Mouse (Mus musculus) heart, embryonic 14.5 days (tissue): Measurements from ENCODE around the gene Ociad2. TPM values are rescaled to one million over a fixed set of nuclear protein-coding genes. Genes with fewer than 3 reads are reported as not detected.

Experiments used
- ATAC-seq: fragments of 200-750 bp; cut with Nextera tagmentation; 2 replicates; pipeline ENCODE4 v1.8.0; 2017; ENCODE audit warnings: low read depth, moderate TSS enrichment; ENCODE audit not compliant: insufficient number of reproducible peaks, insufficient read depth, low FRiP score
- H3K27ac ChIP-seq, 2 experiments: fragments of 200-500 bp in 1 of 2; fragments of 300-500 bp in 1 of 2; sonication (generic) in 1 of 2; replicated peaks in 1 of 2; 2 replicates each; pipeline ENCODE4 v1.5.1; 2012 to 2014; ENCODE audit warnings: low read depth in 2 of 2, low read length in 2 of 2, control low read depth in 1 of 2, mild to moderate bottlenecking in 1 of 2, mixed read lengths in 1 of 2; ENCODE audit not compliant: control insufficient read depth in 1 of 2, insufficient read depth in 1 of 2
- H3K27me3 ChIP-seq: fragments of 300-500 bp; sonication (generic); 2 replicates; pipeline ENCODE4 v1.6.1; 2014; ENCODE audit warnings: mild to moderate bottlenecking, low read length, control low read depth; ENCODE audit not compliant: control insufficient read depth, insufficient read depth
- H3K36me3 ChIP-seq: fragments of 300-500 bp; sonication (generic); 2 replicates; pipeline ENCODE4 v1.6.1; 2014; ENCODE audit warnings: mild to moderate bottlenecking, control low read depth, low read length, mixed read lengths; ENCODE audit not compliant: control insufficient read depth, insufficient read depth
- H3K4me1 ChIP-seq, 2 experiments: fragments of 200-500 bp in 1 of 2; fragments of 300-500 bp in 1 of 2; sonication (generic) in 1 of 2; 2 replicates each; pipeline ENCODE4 v1.6.1; 2012 to 2014; ENCODE audit warnings: low read length in 2 of 2, control low read depth in 1 of 2, mixed read lengths in 1 of 2; ENCODE audit not compliant: control insufficient read depth in 2 of 2, insufficient read depth in 2 of 2
- H3K4me2 ChIP-seq: fragments of 300-500 bp; sonication (generic); 2 replicates; pipeline ENCODE4 v1.6.1; 2014; ENCODE audit warnings: mild to moderate bottlenecking, low read length
- H3K4me3 ChIP-seq, 2 experiments: fragments of 200-500 bp in 1 of 2; fragments of 300-500 bp in 1 of 2; sonication (generic) in 1 of 2; 2 replicates each; pipeline ENCODE4 v1.5.1; 2012 to 2014; ENCODE audit warnings: low read length in 2 of 2, mild to moderate bottlenecking in 2 of 2, control low read depth in 1 of 2, low read depth in 1 of 2, moderate library complexity in 1 of 2; ENCODE audit not compliant: control insufficient read depth in 1 of 2, insufficient read depth in 1 of 2
- H3K9ac ChIP-seq: fragments of 300-500 bp; sonication (generic); 2 replicates; pipeline ENCODE4 v1.6.1; 2014; ENCODE audit warnings: mild to moderate bottlenecking, low read length
- H3K9me3 ChIP-seq: fragments of 300-500 bp; sonication (generic); 2 replicates; pipeline ENCODE4 v1.6.1; 2016; ENCODE audit warnings: low read length, control low read depth; ENCODE audit not compliant: control insufficient read depth
- WGBS: fragments of 180-500 bp; shearing (Covaris S2); extraction: QIAGEN DNeasy Blood & Tissue Kit; methylation state at CpG from one replicate; pipeline ENCODE4 v1.1.7; 2014; 5-methylcytosine and 5-hydroxymethylcytosine counted together
- polyA plus RNA-seq: library from polyadenylated mRNA; unstranded; fragments of >200 nt; fragmentation: Nextera tagmentation; extraction: Ambion mirVana; gene quantifications from 2 replicates; pipeline ENCODE4 v1.2.1, GENCODE M21; 2014

The Ociad2 gene
- polyA plus RNA-seq, 1 experiment from 2014 or later: 22.2 TPM

GRCm38 (mm10) chr5:73364107-73364864, 23.5 kb upstream of the Ociad2 start:
- ATAC-seq: no peak
- H3K9me3 ChIP-seq: no peaks in the 10 kb centered on the region
- no peak overlapping the region for H3K9ac ChIP-seq
- no peak overlapping the region for H3K4me2 ChIP-seq
- no peak overlapping the region for H3K27ac ChIP-seq
- H3K4me3 ChIP-seq: no peak overlapping the region
- H3K4me1 ChIP-seq: peaks cover 7 to 9% of the 10 kb centered on the region in 2 experiments
- H3K27me3 ChIP-seq: no peaks in the 10 kb centered on the region
- WGBS: 84% methylated on average over 2 of the region's 2 CpGs
- H3K36me3 ChIP-seq: no peaks in the 10 kb centered on the region

- Histone ChIP-seq H3K4me3 (no peak overlapping the region), H3K36me3 (no peaks in the 10 kb centered on the region), H3K27me3 (no peaks in the 10 kb centered on the region), H3K4me2 (no peak overlapping the region), H3K9me3 (no peaks in the 10 kb centered on the region), H3K9ac (no peak overlapping the region), H3K4me1 (peaks cover 10 to 14% of the 10 kb centered on the region in 2 experiments), H3K27ac (no peak overlapping the region)
- WGBS: 78% methylated on average over 5 of the region's 5 CpGs
- ATAC-seq: no peak
Observed at GRCm38 (mm10) chr5:73362791-73363190, 22.0 kb upstream of the Ociad2 start.

- WGBS: 88% methylated on average over 7 of the region's 7 CpGs
- Histone ChIP-seq H3K4me3 (no peak overlapping the region), H3K4me1 (peaks cover 10 to 14% of the 10 kb centered on the region in 2 experiments), H3K27ac (no peak overlapping the region), H3K36me3 (no peaks in the 10 kb centered on the region), H3K4me2 (no peak overlapping the region), H3K9ac (no peak overlapping the region), H3K9me3 (no peaks in the 10 kb centered on the region), H3K27me3 (no peaks in the 10 kb centered on the region)
- no peak for ATAC-seq
Observed at GRCm38 (mm10) chr5:73362338-73362737, 21.5 kb upstream of the Ociad2 start.

DNA sequence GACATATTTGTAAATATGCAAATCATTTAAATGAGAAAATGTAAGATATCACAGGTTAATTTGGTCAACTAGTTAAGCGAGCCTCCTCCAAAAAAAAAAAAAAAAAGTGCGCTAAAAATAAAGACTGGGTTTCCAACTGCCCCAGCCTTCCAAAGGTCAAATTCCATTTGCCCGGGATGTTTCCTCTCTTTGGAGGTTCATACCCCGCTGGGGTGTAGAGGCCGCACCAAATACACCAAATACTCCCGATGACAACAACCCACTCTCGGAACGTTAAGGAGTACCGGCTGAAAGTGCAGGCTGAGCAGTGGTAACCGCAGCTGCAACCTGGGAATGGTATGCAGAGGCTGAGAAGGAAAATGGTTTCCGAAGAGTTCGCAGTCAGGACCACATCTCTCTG, 19.4 kb upstream of the Ociad2 start:
- H3K4me3 ChIP-seq: peak overlapping the region; percentile 19 to 21; a peak in 3 of 4 replicates
- no peaks in the 10 kb centered on the region for H3K36me3 ChIP-seq
- peaks cover 10 to 14% of the 10 kb centered on the region in 2 experiments for H3K4me1 ChIP-seq
- H3K9me3 ChIP-seq: no peaks in the 10 kb centered on the region
- ATAC-seq: no peak
- H3K4me2 ChIP-seq: peak overlapping the region; percentile 61
- H3K9ac ChIP-seq: peak overlapping the region; percentile 21; the same call in 1 of the 2 replicates
- no peaks in the 10 kb centered on the region for H3K27me3 ChIP-seq
- no peak overlapping the region for H3K27ac ChIP-seq
- 11% methylated on average over 12 of the region's 12 CpGs for WGBS

- no peak overlapping the region for H3K27ac ChIP-seq
- peaks cover 10 to 14% of the 10 kb centered on the region in 2 experiments for H3K4me1 ChIP-seq
- H3K27me3 ChIP-seq: no peaks in the 10 kb centered on the region
- peak overlapping the region; percentile 21; the same call in 1 of the 2 replicates for H3K9ac ChIP-seq
- no peaks in the 10 kb centered on the region for H3K36me3 ChIP-seq
- no peak for ATAC-seq
- peak overlapping the region; percentile 7 to 21; a peak in 3 of 4 replicates for H3K4me3 ChIP-seq
- H3K9me3 ChIP-seq: no peaks in the 10 kb centered on the region
- peak overlapping the region; percentile 61 for H3K4me2 ChIP-seq
- WGBS: 17% methylated on average over 12 of the region's 12 CpGs
Observed at GRCm38 (mm10) chr5:73359752-73360141, 18.9 kb upstream of the Ociad2 start.

DNA sequence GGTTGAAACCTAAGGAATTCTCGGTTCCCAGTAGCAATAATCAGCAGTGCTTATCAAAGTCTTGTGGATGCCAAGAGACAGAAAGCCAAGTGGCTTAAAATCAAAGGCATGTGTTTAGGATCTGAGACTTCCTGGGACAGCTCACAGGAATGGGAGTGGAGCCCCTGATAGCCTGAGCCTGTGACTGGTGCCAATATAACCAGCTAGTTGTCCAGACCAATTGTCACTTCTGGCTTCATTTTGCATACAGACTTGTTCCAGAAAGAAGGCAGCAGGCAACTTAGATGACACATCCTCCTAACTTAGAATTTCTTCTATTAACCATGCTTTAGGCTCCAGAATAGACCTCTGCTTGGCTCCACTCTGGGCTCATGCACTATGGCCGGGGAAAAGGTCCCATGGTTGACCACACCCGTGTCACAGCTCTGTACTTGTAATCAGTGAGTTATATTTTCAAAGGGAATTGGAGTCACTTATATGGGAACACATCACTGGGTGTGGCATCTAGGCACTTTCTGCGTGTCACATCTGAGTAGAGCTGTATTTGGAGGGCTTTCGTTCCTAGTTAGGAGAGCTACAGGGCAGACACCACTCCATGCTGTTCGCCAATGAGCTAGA, 18.4 kb upstream of the Ociad2 start:
- Histone ChIP-seq H3K9ac (0 out of 2 replicates have a peak overlapping the region, but pooled peaks have one; percentile 21), H3K4me1 (peaks cover 13 to 14% of the 10 kb centered on the region in 2 experiments), H3K4me2 (peak overlapping the region; percentile 61), H3K27me3 (no peaks in the 10 kb centered on the region), H3K36me3 (no peaks in the 10 kb centered on the region), H3K9me3 (no peaks in the 10 kb centered on the region), H3K4me3 (peak overlapping the region in 1 of 2 experiments; percentile 21; a peak in 1 of 4 replicates), H3K27ac (no peak overlapping the region)
- ATAC-seq: no peak; the same call in 1 of the 2 replicates
- 43% methylated on average over 6 of the region's 6 CpGs for WGBS

DNA sequence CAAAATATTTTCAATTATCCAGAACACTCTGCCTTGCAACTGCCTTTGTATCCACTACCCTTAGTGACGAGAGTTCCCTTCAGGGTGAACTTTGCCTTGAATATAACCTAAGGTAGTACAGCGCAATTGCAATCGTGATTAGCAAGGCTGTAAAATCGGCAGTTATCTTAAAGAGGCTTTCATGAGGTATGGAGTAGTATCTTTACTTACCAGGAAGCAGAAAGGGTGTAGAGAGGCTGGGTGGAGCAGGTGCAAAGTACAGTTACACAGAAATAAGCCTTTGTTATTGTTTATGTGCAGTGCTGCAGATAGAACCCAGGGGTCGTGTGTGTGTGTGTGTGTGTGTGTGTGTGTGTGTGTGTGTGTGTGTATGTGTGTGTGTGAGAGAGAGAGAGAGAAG, 14.6 kb upstream of the Ociad2 start:
- Histone ChIP-seq H3K4me1 (peaks cover 15 to 17% of the 10 kb centered on the region in 2 experiments), H3K4me3 (no peak overlapping the region), H3K9ac (no peak overlapping the region), H3K9me3 (no peaks in the 10 kb centered on the region), H3K4me2 (no peak overlapping the region), H3K27me3 (no peaks in the 10 kb centered on the region), H3K36me3 (no peaks in the 10 kb centered on the region), H3K27ac (no peak overlapping the region)
- ATAC-seq: no peak
- 59% methylated on average over 5 of the region's 5 CpGs for WGBS
